Comparison of ENCODE assay signal across 8 mouse cellular contexts in genomic region chr7:44495992-44496770, GRCm38 (mm10). TPM values are rescaled to one million over a fixed set of nuclear protein-coding genes. Genes with fewer than 3 reads are reported as not detected.
A peak's percentile ranks its signal among the peaks of the same experiment; 100 is the strongest.
DNase-seq lines count a peak whose midpoint lies in the region; ATAC-seq and TF ChIP-seq lines count a peak whose summit lies in the region.

Emc10 (minus strand) TSS chr7:44496529.
Fam71e1 (plus strand) TSS chr7:44496581.

- no peaks in the 10 kb centered on the region for H3K9me3 ChIP-seq in megakaryocyte, embryonic 14.5 days

- no peak for TF ChIP-seq CTCF in cortical plate, adult 2 months (IDR thresholded peaks at IDR 0.05; ENCODE audit: extremely low read depth, insufficient read depth, low read length)

- peaks cover 4% of the 10 kb centered on the region for H3K4me1 ChIP-seq in cortical plate, adult 2 months (ENCODE audit: control insufficient read depth, insufficient read depth, low read length)
- H3K4me1 ChIP-seq in megakaryocyte, embryonic 14.5 days, result peaks cover 32% of the 10 kb centered on the region

- H3K27ac ChIP-seq in cortical plate, adult 2 months (ENCODE audit: insufficient read depth, low read length), result peak within 1 kb of the TSS; percentile 89

- peak; percentile 92 to 95 for DNase-seq in gastrocnemius, adult 8-10 months (ENCODE audit: low spot score in 2 of 2)
- DNase-seq in hindlimb bud, embryonic 11.5 days (ENCODE audit: extremely low spot score, low read depth, low spot score), result peak; percentile 100
- DNase-seq in left cerebral cortex, adult 8-10 months (ENCODE audit: low spot score in 2 of 2), result peak; percentile 97 to 99
- peak; percentile 99 for DNase-seq in right cerebral cortex, postnatal 10 days (ENCODE audit: low spot score in 2 of 2)
- DNase-seq in urinary bladder, postnatal 25 days (ENCODE audit: low spot score), result peak; percentile 96

- H3K27me3 ChIP-seq in megakaryocyte, embryonic 14.5 days (replicated peaks), result peaks cover 14% of the 10 kb centered on the region

- TF ChIP-seq POLR2A in cortical plate, adult 2 months (IDR thresholded peaks at IDR 0.05; ENCODE audit: extremely low read depth, insufficient read depth, low read length), result peak; percentile 54

- H3K36me3 ChIP-seq in megakaryocyte, embryonic 14.5 days (replicated peaks; ENCODE audit: low read length), result peaks cover 37% of the 10 kb centered on the region

- peak; percentile 94 for ATAC-seq in activated CD4-positive, CD25-positive, alpha-beta regulatory T cell, adult 4 months

- peak within 1 kb of the TSS; percentile 84 for H3K4me3 ChIP-seq in cortical plate, adult 2 months (ENCODE audit: insufficient read depth, low read length)
- H3K4me3 ChIP-seq in megakaryocyte, embryonic 14.5 days (replicated peaks), result peak within 1 kb of the TSS; percentile 95

RNA-seq across cellular contexts. Expression of gene Emc10, which starts in this region (rescaled TPM):
- polyA plus RNA-seq in activated CD4-positive, CD25-positive, alpha-beta regulatory T cell, adult 4 months (2017; shearing (Covaris generic)), result 10 to 100 TPM; 23.7 to 25.6 TPM
- polyA plus RNA-seq in cortical plate, adult 2 months (2012; rRNA removed), result 297 and 308 TPM in 2 replicates
- total RNA-seq in gastrocnemius, adult 8-10 months (2022), result 10 to 100 TPM; 48.6 to 53.7 (median 51.8) TPM
- 100 to 1,000 TPM; 186 to 208 (median 193) TPM for total RNA-seq in left cerebral cortex, adult 8-10 months (2022)
- 156 and 185 TPM in 2 replicates for polyA plus RNA-seq in megakaryocyte, embryonic 14.5 days (2012; ENCODE audit: insufficient read depth, low replicate concordance)

RNA-seq across cellular contexts. Expression of gene Fam71e1, which starts in this region (rescaled TPM):
- polyA plus RNA-seq in activated CD4-positive, CD25-positive, alpha-beta regulatory T cell, adult 4 months (2017; shearing (Covaris generic)), result 1 to 10 TPM; 3.3 to 4.0 TPM
- polyA plus RNA-seq in cortical plate, adult 2 months (2012; rRNA removed), result 27.0 and 29.4 TPM in 2 replicates
- total RNA-seq in gastrocnemius, adult 8-10 months (2022), result 1 to 10 TPM; 3.4 to 5.4 (median 4.4) TPM
- total RNA-seq in left cerebral cortex, adult 8-10 months (2022), result 10 to 100 TPM; 19.7 to 22.5 (median 20.8) TPM
- polyA plus RNA-seq in megakaryocyte, embryonic 14.5 days (2012; ENCODE audit: insufficient read depth, low replicate concordance), result 2.1 and 9.0 TPM in 2 replicates

Comparison
In these comparisons a context has a peak if more than half of its experiments do, and no peak if none do; other contexts are left out.
1. Peak in every context shown above with its lines: DNase-seq, ATAC-seq, H3K4me3 ChIP-seq and H3K27ac ChIP-seq.